Mouse (Mus musculus): ENCODE measurements around the gene Adarb2. TPM values are rescaled to one million over a fixed set of nuclear protein-coding genes. Genes with fewer than 3 reads are reported as not detected.

The Adarb2 gene
- polyA plus RNA-seq, 1 experiment from 2014 or later, result 6.9 TPM

DNA sequence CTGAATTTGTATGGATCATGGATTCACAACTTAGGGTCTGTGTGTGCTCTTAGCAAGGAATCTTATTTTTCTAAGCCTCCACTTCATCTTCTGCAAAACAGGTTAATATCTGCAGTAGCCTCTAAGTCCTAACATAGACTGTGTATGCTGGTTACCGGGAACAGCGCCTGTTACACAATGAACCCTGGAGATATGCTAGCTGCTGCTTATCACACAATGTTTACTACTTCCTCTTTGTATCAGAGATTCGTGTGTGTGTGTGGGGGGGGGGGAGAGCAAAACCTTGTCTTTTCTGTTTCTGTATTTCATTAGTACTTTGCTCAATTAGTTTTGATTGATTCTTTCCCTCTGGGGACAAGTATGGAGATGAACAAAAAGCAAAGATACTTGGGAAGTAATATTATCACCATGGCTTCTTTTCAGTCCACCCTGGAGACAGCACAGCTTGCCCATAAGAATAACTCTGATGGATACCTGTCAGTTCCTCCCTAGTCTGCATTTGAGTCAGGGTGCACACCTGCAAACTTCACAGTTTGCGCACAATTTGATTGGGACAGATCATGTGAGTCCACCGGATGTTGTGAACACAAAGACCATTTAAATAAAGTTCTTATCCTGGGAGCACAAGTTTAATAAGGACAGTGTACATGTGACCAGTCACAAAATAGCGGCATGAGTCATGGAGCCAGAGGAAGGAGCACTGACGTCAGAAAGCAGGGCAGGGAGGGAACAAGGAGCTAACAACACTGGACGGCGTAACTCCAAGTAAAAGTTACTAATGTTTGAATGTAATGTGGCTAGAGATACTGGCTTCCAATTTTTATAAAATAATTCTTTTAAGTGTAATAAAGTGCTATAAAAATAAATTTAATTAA is 442.4 kb downstream of the Adarb2 start:
- WGBS, result 86% methylated on average over 9 of the region's 9 CpGs
- no peaks in the 10 kb centered on the region for H3K9me3 ChIP-seq (replicated peaks; ENCODE audit: control insufficient read depth, low read length)
- H3K27ac ChIP-seq (ENCODE audit: low read depth, low read length), result no peak overlapping the region
- no peak for DNase-seq (ENCODE audit: low spot score)
- ATAC-seq, result no peak
- H3K4me3 ChIP-seq (ENCODE audit: low read depth, low read length), result no peak overlapping the region
- H3K4me2 ChIP-seq (ENCODE audit: low read length), result no peak overlapping the region
- no peak overlapping the region for H3K9ac ChIP-seq (ENCODE audit: low read length)
- no peaks in the 10 kb centered on the region for H3K36me3 ChIP-seq (ENCODE audit: control insufficient read depth, insufficient read depth, low read length)
- H3K4me1 ChIP-seq (ENCODE audit: control insufficient read depth, insufficient read depth, low read length), result no peaks in the 10 kb centered on the region
- no peaks in the 10 kb centered on the region for H3K27me3 ChIP-seq (replicated peaks; ENCODE audit: control insufficient read depth, insufficient read depth, low read length)

DNA sequence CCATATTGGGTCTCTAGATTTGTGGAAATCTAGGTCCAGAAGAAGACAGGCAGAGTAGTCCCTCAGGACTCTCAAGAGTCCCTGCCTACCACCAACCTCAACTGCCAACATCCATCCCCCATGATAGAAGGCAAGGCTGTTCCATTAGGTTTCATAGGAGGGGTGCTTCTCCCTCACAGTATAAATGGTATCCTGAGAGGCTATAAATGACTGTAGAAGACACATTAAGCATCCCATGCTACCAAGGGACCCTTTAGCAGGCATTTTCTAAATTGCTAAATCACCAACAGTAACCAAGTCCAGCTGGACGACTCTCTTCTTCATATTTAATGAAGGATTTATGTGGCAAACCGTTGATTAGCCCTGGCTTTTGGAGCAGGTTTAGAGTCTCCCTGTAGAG is 446.6 kb downstream of the Adarb2 start:
- H3K4me1 ChIP-seq (ENCODE audit: control insufficient read depth, insufficient read depth, low read length), result no peaks in the 10 kb centered on the region
- no peaks in the 10 kb centered on the region for H3K36me3 ChIP-seq (ENCODE audit: control insufficient read depth, insufficient read depth, low read length)
- H3K27me3 ChIP-seq (replicated peaks; ENCODE audit: control insufficient read depth, insufficient read depth, low read length), result no peaks in the 10 kb centered on the region
- DNase-seq (ENCODE audit: low spot score) (no peak), ATAC-seq (no peak)
- WGBS, result 72% methylated on average over 2 of the region's 2 CpGs
- H3K4me3 ChIP-seq (ENCODE audit: low read depth, low read length), result no peak overlapping the region
- no peaks in the 10 kb centered on the region for H3K9me3 ChIP-seq (replicated peaks; ENCODE audit: control insufficient read depth, low read length)
- H3K4me2 ChIP-seq (ENCODE audit: low read length), result no peak overlapping the region
- no peak overlapping the region for H3K27ac ChIP-seq (ENCODE audit: low read depth, low read length)
- H3K9ac ChIP-seq (ENCODE audit: low read length), result no peak overlapping the region

GRCm38 (mm10) chr13:8664615-8665240 is 462.1 kb downstream of the Adarb2 start:
- no peaks in the 10 kb centered on the region for H3K4me1 ChIP-seq (ENCODE audit: control insufficient read depth, insufficient read depth, low read length)
- H3K9me3 ChIP-seq (replicated peaks; ENCODE audit: control insufficient read depth, low read length), result no peaks in the 10 kb centered on the region
- 93% methylated on average over 9 of the region's 9 CpGs for WGBS
- H3K27ac ChIP-seq (ENCODE audit: low read depth, low read length), result no peak overlapping the region
- no peaks in the 10 kb centered on the region for H3K36me3 ChIP-seq (ENCODE audit: control insufficient read depth, insufficient read depth, low read length)
- H3K9ac ChIP-seq (ENCODE audit: low read length), result no peak overlapping the region
- H3K4me2 ChIP-seq (ENCODE audit: low read length), result no peak overlapping the region
- DNase-seq (ENCODE audit: low spot score) (no peak), ATAC-seq (no peak)
- H3K4me3 ChIP-seq (ENCODE audit: low read depth, low read length), result no peak overlapping the region
- H3K27me3 ChIP-seq (replicated peaks; ENCODE audit: control insufficient read depth, insufficient read depth, low read length), result no peaks in the 10 kb centered on the region

GRCm38 (mm10) chr13:8677174-8677573 is 474.5 kb downstream of the Adarb2 start:
- H3K4me3 ChIP-seq (ENCODE audit: low read depth, low read length), result no peak overlapping the region
- H3K9ac ChIP-seq (ENCODE audit: low read length), result no peak overlapping the region
- H3K9me3 ChIP-seq (replicated peaks; ENCODE audit: control insufficient read depth, low read length), result no peaks in the 10 kb centered on the region
- H3K36me3 ChIP-seq (ENCODE audit: control insufficient read depth, insufficient read depth, low read length), result no peaks in the 10 kb centered on the region
- no peak for ATAC-seq
- H3K27ac ChIP-seq (ENCODE audit: low read depth, low read length), result no peak overlapping the region
- peaks cover 4% of the 10 kb centered on the region; the same call in 1 of the 2 replicates for H3K4me1 ChIP-seq (ENCODE audit: control insufficient read depth, insufficient read depth, low read length)
- H3K4me2 ChIP-seq (ENCODE audit: low read length), result no peak overlapping the region
- WGBS, result 88% methylated on average over 5 of the region's 5 CpGs
- no peak for DNase-seq (ENCODE audit: low spot score)
- no peaks in the 10 kb centered on the region for H3K27me3 ChIP-seq (replicated peaks; ENCODE audit: control insufficient read depth, insufficient read depth, low read length)

DNA sequence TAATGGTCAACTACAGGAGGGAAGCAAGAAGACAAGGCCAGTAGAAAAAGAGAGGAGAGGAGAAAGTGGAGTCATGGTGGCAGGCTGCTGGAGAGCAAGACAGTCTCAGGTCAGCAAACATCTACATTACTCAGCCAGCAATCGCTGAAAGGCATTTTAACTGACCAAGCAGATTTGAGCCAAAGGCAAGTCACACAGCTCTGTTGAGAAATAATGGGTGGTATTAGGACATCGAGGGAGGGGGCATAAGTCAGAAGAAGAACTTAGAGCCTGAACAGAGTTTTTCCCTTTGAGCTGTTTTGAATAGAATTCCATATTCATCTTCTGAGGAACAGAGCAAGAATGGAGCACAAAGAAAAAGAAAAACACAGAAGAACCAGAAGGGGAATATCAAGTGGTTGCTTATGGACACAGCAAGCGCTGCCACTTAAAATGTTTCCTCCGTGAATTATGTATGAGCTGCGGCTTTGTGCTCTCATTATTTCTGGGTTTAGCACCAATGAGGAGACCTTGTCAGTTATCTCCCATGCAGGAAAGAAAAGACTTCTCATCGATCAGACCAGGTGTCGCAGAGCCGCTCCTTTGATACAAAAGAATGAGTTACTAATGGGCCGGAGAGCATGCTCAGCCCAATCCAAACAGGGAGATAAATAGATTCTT is 477.9 kb downstream of the Adarb2 start:
- Histone ChIP-seq H3K27ac (ENCODE audit: low read depth, low read length) (no peak overlapping the region), H3K36me3 (ENCODE audit: control insufficient read depth, insufficient read depth, low read length) (no peaks in the 10 kb centered on the region), H3K9me3 (replicated peaks; ENCODE audit: control insufficient read depth, low read length) (no peaks in the 10 kb centered on the region), H3K4me1 (ENCODE audit: control insufficient read depth, insufficient read depth, low read length) (peaks cover 4% of the 10 kb centered on the region; the same call in 1 of the 2 replicates), H3K27me3 (replicated peaks; ENCODE audit: control insufficient read depth, insufficient read depth, low read length) (no peaks in the 10 kb centered on the region), H3K9ac (ENCODE audit: low read length) (no peak overlapping the region), H3K4me3 (ENCODE audit: low read depth, low read length) (no peak overlapping the region), H3K4me2 (ENCODE audit: low read length) (no peak overlapping the region)
- ATAC-seq (peak; percentile 74), DNase-seq (ENCODE audit: low spot score) (peak; percentile 53)
- 32% methylated on average over 9 of the region's 9 CpGs for WGBS

DNA sequence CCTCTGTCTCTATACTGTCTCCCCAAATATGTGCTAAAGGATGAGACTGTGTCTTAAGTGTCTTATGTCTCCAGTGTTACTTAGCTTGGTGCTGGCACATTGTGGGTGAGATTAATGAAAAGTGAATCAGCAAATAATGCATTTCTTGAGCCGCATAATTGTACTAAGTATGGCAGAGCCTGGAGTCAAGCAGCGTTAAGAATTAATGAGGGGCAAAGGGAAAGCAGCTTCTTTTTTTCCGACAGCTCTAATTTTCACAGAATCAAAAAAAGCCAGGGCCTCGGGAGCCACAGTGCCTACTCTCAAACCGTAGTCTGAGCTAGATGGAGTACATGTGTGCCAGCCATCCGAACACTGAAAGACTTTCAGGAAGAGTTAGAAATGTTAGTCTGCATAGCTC is 488.8 kb downstream of the Adarb2 start:
- H3K4me3 ChIP-seq (ENCODE audit: low read depth, low read length), result no peak overlapping the region
- no peaks in the 10 kb centered on the region for H3K27me3 ChIP-seq (replicated peaks; ENCODE audit: control insufficient read depth, insufficient read depth, low read length)
- no peaks in the 10 kb centered on the region for H3K9me3 ChIP-seq (replicated peaks; ENCODE audit: control insufficient read depth, low read length)
- WGBS, result 26% methylated on average over 6 of the region's 6 CpGs
- ATAC-seq (no peak), DNase-seq (ENCODE audit: low spot score) (peak; percentile 17)
- no peak overlapping the region for H3K4me2 ChIP-seq (ENCODE audit: low read length)
- H3K36me3 ChIP-seq (ENCODE audit: control insufficient read depth, insufficient read depth, low read length), result no peaks in the 10 kb centered on the region
- no peak overlapping the region for H3K27ac ChIP-seq (ENCODE audit: low read depth, low read length)
- peaks cover 2% of the 10 kb centered on the region; the same call in 1 of the 2 replicates for H3K4me1 ChIP-seq (ENCODE audit: control insufficient read depth, insufficient read depth, low read length)
- H3K9ac ChIP-seq (ENCODE audit: low read length), result no peak overlapping the region

DNA sequence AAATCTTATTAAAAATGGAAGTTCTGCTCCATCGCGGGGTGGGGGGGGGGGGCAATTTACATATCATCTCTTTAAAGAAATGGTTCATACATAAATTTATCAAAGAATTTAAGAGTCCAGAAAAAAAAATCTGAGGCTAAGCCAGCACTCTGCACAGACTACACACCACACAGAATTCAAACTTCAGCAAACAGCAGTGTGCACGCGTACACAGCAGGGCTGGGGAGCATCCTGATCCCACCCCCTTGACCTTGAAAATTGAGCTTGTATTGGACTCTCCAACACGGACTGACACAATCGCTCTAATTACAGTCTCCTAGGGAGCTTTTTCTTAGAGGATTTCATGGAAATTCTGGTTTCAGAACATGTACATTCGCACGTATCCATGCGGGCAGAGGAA is 490.1 kb downstream of the Adarb2 start:
- Histone ChIP-seq H3K9ac (ENCODE audit: low read length) (no peak overlapping the region), H3K36me3 (ENCODE audit: control insufficient read depth, insufficient read depth, low read length) (no peaks in the 10 kb centered on the region), H3K9me3 (replicated peaks; ENCODE audit: control insufficient read depth, low read length) (no peaks in the 10 kb centered on the region), H3K27me3 (replicated peaks; ENCODE audit: control insufficient read depth, insufficient read depth, low read length) (no peaks in the 10 kb centered on the region), H3K27ac (ENCODE audit: low read depth, low read length) (no peak overlapping the region), H3K4me2 (ENCODE audit: low read length) (no peak overlapping the region), H3K4me1 (ENCODE audit: control insufficient read depth, insufficient read depth, low read length) (peaks cover 2% of the 10 kb centered on the region; the same call in 1 of the 2 replicates), H3K4me3 (ENCODE audit: low read depth, low read length) (no peak overlapping the region)
- DNase-seq (ENCODE audit: low spot score), result no peak
- 83% methylated on average over 9 of the region's 9 CpGs for WGBS
- ATAC-seq, result no peak

GRCm38 (mm10) chr13:8698451-8698850 is 495.8 kb downstream of the Adarb2 start:
- 88% methylated on average over 5 of the region's 5 CpGs for WGBS
- H3K36me3 ChIP-seq (ENCODE audit: control insufficient read depth, insufficient read depth, low read length), result no peaks in the 10 kb centered on the region
- H3K9ac ChIP-seq (ENCODE audit: low read length), result no peak overlapping the region
- H3K27me3 ChIP-seq (replicated peaks; ENCODE audit: control insufficient read depth, insufficient read depth, low read length), result no peaks in the 10 kb centered on the region
- ATAC-seq, result no peak
- no peak overlapping the region for H3K4me3 ChIP-seq (ENCODE audit: low read depth, low read length)
- H3K27ac ChIP-seq (ENCODE audit: low read depth, low read length), result no peak overlapping the region
- DNase-seq (ENCODE audit: low spot score), result no peak
- H3K9me3 ChIP-seq (replicated peaks; ENCODE audit: control insufficient read depth, low read length), result no peaks in the 10 kb centered on the region
- no peak overlapping the region for H3K4me2 ChIP-seq (ENCODE audit: low read length)
- H3K4me1 ChIP-seq (ENCODE audit: control insufficient read depth, insufficient read depth, low read length), result no peaks in the 10 kb centered on the region
